ENCODE assay signal across 12 mouse cellular contexts in genomic region chr14:18573286-18573956, GRCm38 (mm10).
DNase-seq lines count a peak whose midpoint lies in the region; ATAC-seq lines count a peak whose summit lies in the region.
"Had no signal": no experiment of that assay in that cellular context is flagged by ENCODE, and none has a peak within 500 bp of the region (broad histone marks: within the 10 kb centered on the region; RNA-seq: fewer than 3 reads in every experiment).

No protein-coding gene starts in this region.

- DNase-seq in limb, embryonic 11.5 days (ENCODE audit: low spot score) = peak; percentile 19
- DNase-seq in limb, embryonic 10.5 days (ENCODE audit: low spot score) = no peak
- no peak for DNase-seq in urinary bladder, adult 18-20 months (ENCODE audit: low spot score in 2 of 2)
- DNase-seq in spleen, postnatal 4 days (ENCODE audit: low spot score in 2 of 2) = no peak
- DNase-seq in urinary bladder, postnatal 14 days (ENCODE audit: low spot score) = no peak
- DNase-seq: heart, adult 2 months; kidney, postnatal 25 days had no signal

- no peaks in the 10 kb centered on the region for H3K9me3 ChIP-seq in limb, embryonic 11.5 days (ENCODE audit: control insufficient read depth, low read length)
- no peaks in the 10 kb centered on the region for H3K9me3 ChIP-seq in limb, embryonic 10.5 days (replicated peaks)
- no peaks in the 10 kb centered on the region for H3K9me3 ChIP-seq in forebrain, embryonic 13.5 days (replicated peaks)
- H3K9me3 ChIP-seq in hindbrain, embryonic 15.5 days = no peaks in the 10 kb centered on the region
- H3K9me3 ChIP-seq in neural tube, embryonic 14.5 days (ENCODE audit: control insufficient read depth, low read length) = no peaks in the 10 kb centered on the region
- H3K9me3 ChIP-seq: liver, embryonic 15.5 days; stomach, embryonic 15.5 days had no signal

- H3K27ac ChIP-seq in limb, embryonic 11.5 days (replicated peaks; ENCODE audit: low read depth, low read length) = no peak overlapping the region
- H3K27ac ChIP-seq in limb, embryonic 10.5 days = no peak overlapping the region
- peak overlapping the region; percentile 61 for H3K27ac ChIP-seq in forebrain, embryonic 13.5 days
- no peak overlapping the region for H3K27ac ChIP-seq in hindbrain, embryonic 15.5 days (replicated peaks)
- no peak overlapping the region for H3K27ac ChIP-seq in neural tube, embryonic 14.5 days (ENCODE audit: low read depth, low read length)
- H3K27ac ChIP-seq: heart, adult 2 months; liver, embryonic 15.5 days; stomach, embryonic 15.5 days had no signal

- no peaks in the 10 kb centered on the region for H3K36me3 ChIP-seq in limb, embryonic 11.5 days (ENCODE audit: control insufficient read depth, insufficient read depth, low read length)
- no peaks in the 10 kb centered on the region for H3K36me3 ChIP-seq in limb, embryonic 10.5 days
- no peaks in the 10 kb centered on the region for H3K36me3 ChIP-seq in forebrain, embryonic 13.5 days (ENCODE audit: poor library complexity, severe bottlenecking)
- no peaks in the 10 kb centered on the region for H3K36me3 ChIP-seq in hindbrain, embryonic 15.5 days
- no peaks in the 10 kb centered on the region for H3K36me3 ChIP-seq in neural tube, embryonic 14.5 days (ENCODE audit: control insufficient read depth, insufficient read depth, low read length)
- H3K36me3 ChIP-seq: liver, embryonic 15.5 days; stomach, embryonic 15.5 days had no signal

- no peak for ATAC-seq in limb, embryonic 11.5 days (ENCODE audit: insufficient number of reproducible peaks, low FRiP score, low TSS enrichment, low read depth)
- peak; percentile 87 for ATAC-seq in forebrain, embryonic 13.5 days
- ATAC-seq in hindbrain, embryonic 15.5 days (ENCODE audit: low FRiP score, low read depth) = peak; percentile 35; the same call in 1 of the 2 replicates
- peak; percentile 68 for ATAC-seq in neural tube, embryonic 14.5 days (ENCODE audit: low read depth)

- no peaks in the 10 kb centered on the region for H3K27me3 ChIP-seq in limb, embryonic 11.5 days (ENCODE audit: control insufficient read depth, insufficient read depth, low read length)
- H3K27me3 ChIP-seq in limb, embryonic 10.5 days (ENCODE audit: low read depth, poor library complexity, severe bottlenecking) = no peaks in the 10 kb centered on the region
- no peaks in the 10 kb centered on the region for H3K27me3 ChIP-seq in forebrain, embryonic 13.5 days
- 0 out of 2 replicates have a peak, but pooled peaks cover 2% of the 10 kb centered on the region for H3K27me3 ChIP-seq in hindbrain, embryonic 15.5 days
- no peaks in the 10 kb centered on the region for H3K27me3 ChIP-seq in neural tube, embryonic 14.5 days (ENCODE audit: control insufficient read depth, insufficient read depth, low read length)
- H3K27me3 ChIP-seq: liver, embryonic 15.5 days; stomach, embryonic 15.5 days had no signal

- H3K4me1 ChIP-seq in limb, embryonic 11.5 days (ENCODE audit: control insufficient read depth, insufficient read depth, low read length) = no peaks in the 10 kb centered on the region
- peaks cover 4% of the 10 kb centered on the region; the same call in 1 of the 2 replicates for H3K4me1 ChIP-seq in limb, embryonic 10.5 days
- peaks cover 16% of the 10 kb centered on the region for H3K4me1 ChIP-seq in forebrain, embryonic 13.5 days
- 0 out of 2 replicates have a peak, but pooled peaks cover 7% of the 10 kb centered on the region for H3K4me1 ChIP-seq in hindbrain, embryonic 15.5 days (replicated peaks)
- H3K4me1 ChIP-seq in neural tube, embryonic 14.5 days (ENCODE audit: control insufficient read depth, insufficient read depth, low read length) = 0 out of 2 replicates have a peak, but pooled peaks cover 4% of the 10 kb centered on the region
- H3K4me1 ChIP-seq: liver, embryonic 15.5 days; stomach, embryonic 15.5 days had no signal

- H3K9ac ChIP-seq in limb, embryonic 11.5 days (ENCODE audit: low read length) = no peak overlapping the region
- peak overlapping the region; percentile 21; the same call in 1 of the 2 replicates for H3K9ac ChIP-seq in forebrain, embryonic 13.5 days
- no peak overlapping the region for H3K9ac ChIP-seq in hindbrain, embryonic 15.5 days
- H3K9ac ChIP-seq in neural tube, embryonic 14.5 days (replicated peaks; ENCODE audit: low read depth, low read length) = no peak overlapping the region
- H3K9ac ChIP-seq: liver, embryonic 15.5 days; stomach, embryonic 15.5 days had no signal

- 63% methylated on average over 4 of the region's 4 CpGs for WGBS in limb, embryonic 11.5 days
- WGBS in limb, embryonic 10.5 days = 78% methylated on average over 4 of the region's 4 CpGs
- 12% methylated on average over 4 of the region's 4 CpGs for WGBS in forebrain, embryonic 13.5 days
- WGBS in hindbrain, embryonic 15.5 days = 42% methylated on average over 4 of the region's 4 CpGs
- 34% methylated on average over 4 of the region's 4 CpGs for whole genome bisulfite sequencing in neural tube, embryonic 14.5 days

- no peak overlapping the region for H3K4me2 ChIP-seq in limb, embryonic 11.5 days (ENCODE audit: low read depth, severe bottlenecking)
- H3K4me2 ChIP-seq in forebrain, embryonic 13.5 days = no peak overlapping the region
- no peak overlapping the region for H3K4me2 ChIP-seq in hindbrain, embryonic 15.5 days
- no peak overlapping the region for H3K4me2 ChIP-seq in neural tube, embryonic 14.5 days (ENCODE audit: low read depth, low read length)
- H3K4me2 ChIP-seq: liver, embryonic 15.5 days; stomach, embryonic 15.5 days had no signal

- no peak overlapping the region for H3K4me3 ChIP-seq in limb, embryonic 11.5 days (ENCODE audit: low read depth, low read length)
- H3K4me3 ChIP-seq in limb, embryonic 10.5 days = no peak overlapping the region
- no peak overlapping the region for H3K4me3 ChIP-seq in forebrain, embryonic 13.5 days
- no peak overlapping the region for H3K4me3 ChIP-seq in hindbrain, embryonic 15.5 days
- H3K4me3 ChIP-seq in neural tube, embryonic 14.5 days (ENCODE audit: low read depth, low read length) = no peak overlapping the region
- H3K4me3 ChIP-seq: heart, adult 2 months; liver, embryonic 15.5 days; stomach, embryonic 15.5 days had no signal
